7 mouse cellular contexts compared by ENCODE assay signal in genomic region chr3:61916106-61916505, GRCm38 (mm10).
DNase-seq lines count a peak whose midpoint lies in the region; TF ChIP-seq lines count a peak whose summit lies in the region.
"Not testable (repeated sequence)": the region's sequence is repeated elsewhere in the genome, so short reads cannot be mapped to it uniquely, and the experiment has no call there.

No protein-coding gene starts in this region.

- H3K27me3 ChIP-seq in cerebellum, adult 2 months (ENCODE audit: control insufficient read depth, insufficient read depth, low read length): not testable (repeated sequence)

- not testable (repeated sequence) for TF ChIP-seq POLR2A in cerebellum, adult 2 months (IDR thresholded peaks at IDR 0.05; ENCODE audit: borderline replicate concordance, insufficient read depth, low read length)

- peak; percentile 9 for DNase-seq in brain, adult 2 months (ENCODE audit: low read depth, low spot score)
- peak; percentile 17 for DNase-seq in cerebellum, adult 11-12 months
- peak; percentile 44 to 56 for DNase-seq in cerebellum, adult 2 months
- DNase-seq in cerebellum, adult 9-10 months: peak; percentile 20
- DNase-seq in cerebellum, postnatal 10 days: peak; percentile 73 to 79
- peak; percentile 56 to 74 for DNase-seq in cerebellum, postnatal 25 days
- DNase-seq in left cerebral cortex, postnatal 4 days: peak; percentile 20

- not testable (repeated sequence) for H3K4me3 ChIP-seq in cerebellum, adult 2 months (replicated peaks; ENCODE audit: insufficient read depth, low read depth, low read length)

- H3K4me1 ChIP-seq in cerebellum, adult 2 months (ENCODE audit: control insufficient read depth, insufficient read depth, low read length): not testable (repeated sequence)

- H3K27ac ChIP-seq in cerebellum, adult 2 months (ENCODE audit: insufficient read depth, low read length): not testable (repeated sequence)

- WGBS in cerebellum, adult 2 months: 35% methylated on average over 5 of the region's 5 CpGs

- not testable (repeated sequence) for TF ChIP-seq CTCF in cerebellum, adult 2 months (IDR thresholded peaks at IDR 0.05; ENCODE audit: borderline replicate concordance, insufficient read depth, low read depth, low read length)

- intact Hi-C loops in left cerebral cortex, postnatal 4 days (cut with DNase I): not testable (repeated sequence)

Comparison
In these comparisons a context has a peak if more than half of its experiments do, and no peak if none do; other contexts are left out.
1. DNase-seq: peak in every context shown above with its lines; median percentile 76 in cerebellum, postnatal 10 days; 65 in cerebellum, postnatal 25 days; 50 in cerebellum, adult 2 months; 20 in cerebellum, adult 9-10 months; 20 in left cerebral cortex, postnatal 4 days; 17 in cerebellum, adult 11-12 months; 9 in brain, adult 2 months.